Mouse (Mus musculus): ENCODE data around the gene Cyth1. TPM values are rescaled to one million over a fixed set of nuclear protein-coding genes. Genes with fewer than 3 reads are reported as not detected.

The Cyth1 gene
- polyA plus RNA-seq, 1 experiment from 2014 or later: 13.1 TPM

GRCm38 (mm10) chr11:118263146-118263545, 14.8 kb upstream of the Cyth1 start:
- no peaks in the 10 kb centered on the region for H3K27me3 ChIP-seq (ENCODE audit: control insufficient read depth, insufficient read depth, low read length)
- no peak for TF ChIP-seq CTCF (IDR thresholded peaks at IDR 0.05; ENCODE audit: low read depth)
- TF ChIP-seq EP300 (optimal IDR thresholded peaks at IDR 0.05): no peak
- 90% methylated on average over 5 of the region's 5 CpGs for WGBS
- H3K4me2 ChIP-seq (replicated peaks; ENCODE audit: low read depth): no peak overlapping the region
- H3K4me3 ChIP-seq (ENCODE audit: low read depth, low read length): no peak overlapping the region
- H3K36me3 ChIP-seq (ENCODE audit: control insufficient read depth, insufficient read depth, low read length): peaks cover 55% of the 10 kb centered on the region
- no peak overlapping the region for H3K9ac ChIP-seq (ENCODE audit: low read length)
- DNase-seq (ENCODE audit: low spot score) (no peak), ATAC-seq (ENCODE audit: low FRiP score, low TSS enrichment) (no peak)
- H3K27ac ChIP-seq (replicated peaks): no peak overlapping the region
- H3K9me3 ChIP-seq (ENCODE audit: control insufficient read depth, low read length): no peaks in the 10 kb centered on the region
- no peaks in the 10 kb centered on the region for H3K4me1 ChIP-seq (replicated peaks; ENCODE audit: control insufficient read depth, insufficient read depth)

GRCm38 (mm10) chr11:118260081-118260480, 11.7 kb upstream of the Cyth1 start:
- H3K4me2 ChIP-seq (replicated peaks; ENCODE audit: low read depth): no peak overlapping the region
- peaks cover 46% of the 10 kb centered on the region for H3K36me3 ChIP-seq (ENCODE audit: control insufficient read depth, insufficient read depth, low read length)
- H3K9ac ChIP-seq (ENCODE audit: low read length): no peak overlapping the region
- no peaks in the 10 kb centered on the region for H3K4me1 ChIP-seq (replicated peaks; ENCODE audit: control insufficient read depth, insufficient read depth)
- no peak overlapping the region for H3K4me3 ChIP-seq (ENCODE audit: low read depth, low read length)
- H3K9me3 ChIP-seq (ENCODE audit: control insufficient read depth, low read length): no peaks in the 10 kb centered on the region
- 87% methylated on average over 8 of the region's 8 CpGs for WGBS
- TF ChIP-seq CTCF (IDR thresholded peaks at IDR 0.05; ENCODE audit: low read depth) (no peak), EP300 (optimal IDR thresholded peaks at IDR 0.05) (no peak)
- no peaks in the 10 kb centered on the region for H3K27me3 ChIP-seq (ENCODE audit: control insufficient read depth, insufficient read depth, low read length)
- DNase-seq (ENCODE audit: low spot score) (no peak), ATAC-seq (ENCODE audit: low FRiP score, low TSS enrichment) (no peak)
- H3K27ac ChIP-seq (replicated peaks): no peak overlapping the region

- 94% methylated on average over 8 of the region's 8 CpGs for WGBS
- ATAC-seq (ENCODE audit: low FRiP score, low TSS enrichment): no peak
Measured at GRCm38 (mm10) chr11:118259580-118259979, 11.2 kb upstream of the Cyth1 start.

GRCm38 (mm10) chr11:118256371-118256770, 8.0 kb upstream of the Cyth1 start:
- Histone ChIP-seq H3K36me3 (ENCODE audit: control insufficient read depth, insufficient read depth, low read length) (peaks cover 25% of the 10 kb centered on the region; the same call in 1 of the 2 replicates), H3K9ac (ENCODE audit: low read length) (no peak overlapping the region), H3K27me3 (ENCODE audit: control insufficient read depth, insufficient read depth, low read length) (no peaks in the 10 kb centered on the region), H3K9me3 (ENCODE audit: control insufficient read depth, low read length) (no peaks in the 10 kb centered on the region), H3K27ac (replicated peaks) (no peak overlapping the region), H3K4me2 (replicated peaks; ENCODE audit: low read depth) (no peak overlapping the region), H3K4me3 (ENCODE audit: low read depth, low read length) (no peak overlapping the region), H3K4me1 (replicated peaks; ENCODE audit: control insufficient read depth, insufficient read depth) (peaks cover 13% of the 10 kb centered on the region)
- TF ChIP-seq CTCF (IDR thresholded peaks at IDR 0.05; ENCODE audit: low read depth) (no peak), EP300 (optimal IDR thresholded peaks at IDR 0.05) (no peak)
- DNase-seq (ENCODE audit: low spot score) (no peak), ATAC-seq (ENCODE audit: low FRiP score, low TSS enrichment) (no peak)
- 88% methylated on average over 7 of the region's 7 CpGs for WGBS

More at GRCm38 (mm10) chr11:118259580-118259979, 11.2 kb upstream of the Cyth1 start:
- no peaks in the 10 kb centered on the region for H3K9me3 ChIP-seq (ENCODE audit: control insufficient read depth, low read length)
- no peak overlapping the region for H3K27ac ChIP-seq (replicated peaks)
- no peak overlapping the region for H3K4me2 ChIP-seq (replicated peaks; ENCODE audit: low read depth)
- no peak overlapping the region for H3K4me3 ChIP-seq (ENCODE audit: low read depth, low read length)
- no peaks in the 10 kb centered on the region for H3K27me3 ChIP-seq (ENCODE audit: control insufficient read depth, insufficient read depth, low read length)
- TF ChIP-seq EP300 (optimal IDR thresholded peaks at IDR 0.05) (no peak), CTCF (IDR thresholded peaks at IDR 0.05; ENCODE audit: low read depth) (no peak)
- DNase-seq (ENCODE audit: low spot score): no peak
- H3K36me3 ChIP-seq (ENCODE audit: control insufficient read depth, insufficient read depth, low read length): peaks cover 43% of the 10 kb centered on the region
- peaks cover under 1% of the 10 kb centered on the region for H3K4me1 ChIP-seq (replicated peaks; ENCODE audit: control insufficient read depth, insufficient read depth)
- no peak overlapping the region; the same call in 1 of the 2 replicates for H3K9ac ChIP-seq (ENCODE audit: low read length)

- H3K4me1 ChIP-seq (replicated peaks; ENCODE audit: control insufficient read depth, insufficient read depth): peaks cover 14% of the 10 kb centered on the region
- H3K4me3 ChIP-seq (ENCODE audit: low read depth, low read length): no peak overlapping the region
- ATAC-seq (ENCODE audit: low FRiP score, low TSS enrichment) (peak; percentile 30; the same call in 1 of the 2 replicates), DNase-seq (ENCODE audit: low spot score) (peak; percentile 64)
- H3K27me3 ChIP-seq (ENCODE audit: control insufficient read depth, insufficient read depth, low read length): no peaks in the 10 kb centered on the region
- no peak overlapping the region for H3K4me2 ChIP-seq (replicated peaks; ENCODE audit: low read depth)
- H3K36me3 ChIP-seq (ENCODE audit: control insufficient read depth, insufficient read depth, low read length): peaks cover 9% of the 10 kb centered on the region; the same call in 1 of the 2 replicates
- H3K9me3 ChIP-seq (ENCODE audit: control insufficient read depth, low read length): no peaks in the 10 kb centered on the region
- H3K27ac ChIP-seq (replicated peaks): peak overlapping the region; percentile 88
- TF ChIP-seq EP300 (optimal IDR thresholded peaks at IDR 0.05): peak; percentile 27
- no peak for TF ChIP-seq CTCF (IDR thresholded peaks at IDR 0.05; ENCODE audit: low read depth)
- no peak overlapping the region; the same call in 1 of the 2 replicates for H3K9ac ChIP-seq (ENCODE audit: low read length)
- WGBS: 16% methylated on average over 15 of the region's 15 CpGs
Measured at GRCm38 (mm10) chr11:118254159-118254951, 6.0 kb upstream of the Cyth1 start.
